Mouse (Mus musculus): ENCODE data around the gene Dkkl1. TPM values are rescaled to one million over a fixed set of nuclear protein-coding genes. Genes with fewer than 3 reads are reported as not detected.

The Dkkl1 gene
- polyA plus RNA-seq, 1 experiment from 2014 or later: 3.1 TPM

GRCm38 (mm10) chr7:45162551-45162950, 49.4 kb downstream of the Dkkl1 start:
- peaks cover 50% of the 10 kb centered on the region for H3K27me3 ChIP-seq (ENCODE audit: control insufficient read depth, insufficient read depth, low read length)
- no peak for ATAC-seq (ENCODE audit: insufficient read depth, low FRiP score, low TSS enrichment)
- peak overlapping the region; percentile 63 for H3K4me2 ChIP-seq (ENCODE audit: low read depth)
- WGBS: 22% methylated on average over 6 of the region's 6 CpGs
- DNase-seq (ENCODE audit: low spot score): no peak
- no peak overlapping the region for H3K27ac ChIP-seq (ENCODE audit: low read depth, low read length)
- peaks cover 9% of the 10 kb centered on the region for H3K4me1 ChIP-seq (ENCODE audit: control insufficient read depth, insufficient read depth, low read length)
- 0 out of 2 replicates have a peak, but pooled peaks cover 3% of the 10 kb centered on the region for H3K36me3 ChIP-seq (ENCODE audit: control insufficient read depth, insufficient read depth, low read length)
- H3K4me3 ChIP-seq (ENCODE audit: low read depth, low read length): peak overlapping the region; percentile 23
- no peaks in the 10 kb centered on the region for H3K9me3 ChIP-seq (ENCODE audit: control insufficient read depth, low read length)
- no peak overlapping the region for H3K9ac ChIP-seq (ENCODE audit: low read length)

- 6% methylated on average over 35 of the region's 35 CpGs for WGBS
- Histone ChIP-seq H3K36me3 (ENCODE audit: control insufficient read depth, insufficient read depth, low read length) (0 out of 2 replicates have a peak, but pooled peaks cover 3% of the 10 kb centered on the region), H3K4me1 (ENCODE audit: control insufficient read depth, insufficient read depth, low read length) (peaks cover 9% of the 10 kb centered on the region), H3K9me3 (ENCODE audit: control insufficient read depth, low read length) (no peaks in the 10 kb centered on the region), H3K9ac (ENCODE audit: low read length) (no peak overlapping the region), H3K27ac (ENCODE audit: low read depth, low read length) (no peak overlapping the region), H3K27me3 (ENCODE audit: control insufficient read depth, insufficient read depth, low read length) (peaks cover 44% of the 10 kb centered on the region), H3K4me3 (ENCODE audit: low read depth, low read length) (peak overlapping the region; percentile 23), H3K4me2 (ENCODE audit: low read depth) (peak overlapping the region; percentile 63)
- DNase-seq (ENCODE audit: low spot score) (peak; percentile 88), ATAC-seq (ENCODE audit: insufficient read depth, low FRiP score, low TSS enrichment) (peak; percentile 77)
Measured at GRCm38 (mm10) chr7:45161612-45162473, 50.1 kb downstream of the Dkkl1 start.

GRCm38 (mm10) chr7:45160866-45161265, 51.1 kb downstream of the Dkkl1 start:
- Histone ChIP-seq H3K4me3 (ENCODE audit: low read depth, low read length) (no peak overlapping the region), H3K27ac (ENCODE audit: low read depth, low read length) (no peak overlapping the region), H3K9me3 (ENCODE audit: control insufficient read depth, low read length) (no peaks in the 10 kb centered on the region), H3K27me3 (ENCODE audit: control insufficient read depth, insufficient read depth, low read length) (peaks cover 35% of the 10 kb centered on the region), H3K9ac (ENCODE audit: low read length) (no peak overlapping the region), H3K4me2 (ENCODE audit: low read depth) (no peak overlapping the region), H3K4me1 (ENCODE audit: control insufficient read depth, insufficient read depth, low read length) (peaks cover 9% of the 10 kb centered on the region), H3K36me3 (ENCODE audit: control insufficient read depth, insufficient read depth, low read length) (0 out of 2 replicates have a peak, but pooled peaks cover 3% of the 10 kb centered on the region)
- WGBS: 98% methylated on average over 3 of the region's 3 CpGs
- DNase-seq (ENCODE audit: low spot score): no peak
- ATAC-seq (ENCODE audit: insufficient read depth, low FRiP score, low TSS enrichment): no peak

- H3K36me3 ChIP-seq (ENCODE audit: control insufficient read depth, insufficient read depth, low read length): 0 out of 2 replicates have a peak, but pooled peaks cover 3% of the 10 kb centered on the region
- no peak overlapping the region for H3K27ac ChIP-seq (ENCODE audit: low read depth, low read length)
- H3K4me2 ChIP-seq (ENCODE audit: low read depth): no peak overlapping the region
- ATAC-seq (ENCODE audit: insufficient read depth, low FRiP score, low TSS enrichment) (no peak), DNase-seq (ENCODE audit: low spot score) (no peak)
- WGBS: 95% methylated on average over 6 of the region's 6 CpGs
- no peak overlapping the region for H3K9ac ChIP-seq (ENCODE audit: low read length)
- peaks cover 30% of the 10 kb centered on the region for H3K27me3 ChIP-seq (ENCODE audit: control insufficient read depth, insufficient read depth, low read length)
- H3K4me1 ChIP-seq (ENCODE audit: control insufficient read depth, insufficient read depth, low read length): peaks cover 9% of the 10 kb centered on the region
- H3K4me3 ChIP-seq (ENCODE audit: low read depth, low read length): no peak overlapping the region
- H3K9me3 ChIP-seq (ENCODE audit: control insufficient read depth, low read length): no peaks in the 10 kb centered on the region
Measured at GRCm38 (mm10) chr7:45160316-45160800, 51.6 kb downstream of the Dkkl1 start.

GRCm38 (mm10) chr7:45158991-45159390, 53.0 kb downstream of the Dkkl1 start:
- 92% methylated on average over 6 of the region's 6 CpGs for WGBS
- Histone ChIP-seq H3K4me2 (ENCODE audit: low read depth) (no peak overlapping the region), H3K27me3 (ENCODE audit: control insufficient read depth, insufficient read depth, low read length) (peaks cover 16% of the 10 kb centered on the region), H3K9ac (ENCODE audit: low read length) (no peak overlapping the region), H3K4me3 (ENCODE audit: low read depth, low read length) (no peak overlapping the region), H3K9me3 (ENCODE audit: control insufficient read depth, low read length) (no peaks in the 10 kb centered on the region), H3K36me3 (ENCODE audit: control insufficient read depth, insufficient read depth, low read length) (0 out of 2 replicates have a peak, but pooled peaks cover 3% of the 10 kb centered on the region), H3K4me1 (ENCODE audit: control insufficient read depth, insufficient read depth, low read length) (peaks cover 9% of the 10 kb centered on the region), H3K27ac (ENCODE audit: low read depth, low read length) (no peak overlapping the region)
- no peak for ATAC-seq (ENCODE audit: insufficient read depth, low FRiP score, low TSS enrichment)
- DNase-seq (ENCODE audit: low spot score): no peak

Small RNA genes within 50 kb of the gene (microRNA-seq; reads per million reads assigned to microRNA genes)
- not detected for gene Mir7055

Other genes starting within 250 kb of the Dkkl1 start
- 22.0 and 25.2 TPM in 2 replicates for gene Cpt1c, start 237.3 kb downstream of the Dkkl1 start, polyA plus RNA-seq (2014; fragmentation: Nextera tagmentation; extraction: Ambion mirVana)
- 304 and 319 TPM in 2 replicates for gene Prmt1, start 225.6 kb downstream of the Dkkl1 start, polyA plus RNA-seq (2014; fragmentation: Nextera tagmentation; extraction: Ambion mirVana)
- 67.1 and 72.3 TPM in 2 replicates for gene Irf3, start 214.5 kb downstream of the Dkkl1 start, polyA plus RNA-seq (2014; fragmentation: Nextera tagmentation; extraction: Ambion mirVana)
- gene Bcl2l12, start 213.4 kb downstream of the Dkkl1 start, polyA plus RNA-seq (2014; fragmentation: Nextera tagmentation; extraction: Ambion mirVana): 51.6 and 52.9 TPM in 2 replicates
- gene Scaf1, start 195.8 kb downstream of the Dkkl1 start, polyA plus RNA-seq (2014; fragmentation: Nextera tagmentation; extraction: Ambion mirVana): 54.7 and 57.6 TPM in 2 replicates
- gene Rras, start 194.2 kb downstream of the Dkkl1 start, polyA plus RNA-seq (2014; fragmentation: Nextera tagmentation; extraction: Ambion mirVana): 17.7 and 20.0 TPM in 2 replicates
- 12.9 and 13.2 TPM in 2 replicates for gene Prr12, start 159.3 kb downstream of the Dkkl1 start, polyA plus RNA-seq (2014; fragmentation: Nextera tagmentation; extraction: Ambion mirVana)
- 59.3 and 65.1 TPM in 2 replicates for gene Nosip, start 149.7 kb downstream of the Dkkl1 start, polyA plus RNA-seq (2014; fragmentation: Nextera tagmentation; extraction: Ambion mirVana)
- 14.8 and 16.2 TPM in 2 replicates for gene Prrg2, start 149.5 kb downstream of the Dkkl1 start, polyA plus RNA-seq (2014; fragmentation: Nextera tagmentation; extraction: Ambion mirVana)
- 142 and 151 TPM in 2 replicates for gene Rcn3, start 119.9 kb downstream of the Dkkl1 start, polyA plus RNA-seq (2014; fragmentation: Nextera tagmentation; extraction: Ambion mirVana)
- gene Fcgrt, start 108.3 kb downstream of the Dkkl1 start, polyA plus RNA-seq (2014; fragmentation: Nextera tagmentation; extraction: Ambion mirVana): 11.3 and 12.8 TPM in 2 replicates
- gene Rps11, start 87.7 kb downstream of the Dkkl1 start, polyA plus RNA-seq (2014; fragmentation: Nextera tagmentation; extraction: Ambion mirVana): 1,454 and 1,462 TPM in 2 replicates
- gene Rpl13a, start 83.4 kb downstream of the Dkkl1 start, polyA plus RNA-seq (2014; fragmentation: Nextera tagmentation; extraction: Ambion mirVana): 1,071 and 1,190 TPM in 2 replicates
- gene Gm45713, start 75.9 kb downstream of the Dkkl1 start, polyA plus RNA-seq (2014; fragmentation: Nextera tagmentation; extraction: Ambion mirVana): 0.21 and 0.30 TPM in 2 replicates
- gene Flt3l, start 75.7 kb downstream of the Dkkl1 start, polyA plus RNA-seq (2014; fragmentation: Nextera tagmentation; extraction: Ambion mirVana): 0.76 and 0.85 TPM in 2 replicates
- gene Pih1d1, start 57.8 kb downstream of the Dkkl1 start, polyA plus RNA-seq (2014; fragmentation: Nextera tagmentation; extraction: Ambion mirVana): 98.4 and 108 TPM in 2 replicates
- gene Aldh16a1, start 57.6 kb downstream of the Dkkl1 start, polyA plus RNA-seq (2014; fragmentation: Nextera tagmentation; extraction: Ambion mirVana): 34.2 and 37.6 TPM in 2 replicates
- 2.3 and 3.6 TPM in 2 replicates for gene Slc17a7, start 48.2 kb downstream of the Dkkl1 start, polyA plus RNA-seq (2014; fragmentation: Nextera tagmentation; extraction: Ambion mirVana)
- not detected in 2 replicates for gene Gfy, start 32.6 kb downstream of the Dkkl1 start, polyA plus RNA-seq (2014; fragmentation: Nextera tagmentation; extraction: Ambion mirVana)
- not detected in 2 replicates for gene Pth2, start 31.2 kb downstream of the Dkkl1 start, polyA plus RNA-seq (2014; fragmentation: Nextera tagmentation; extraction: Ambion mirVana)
- 0.27 and 0.47 TPM in 2 replicates for gene Ccdc155, start 7.3 kb downstream of the Dkkl1 start, polyA plus RNA-seq (2014; fragmentation: Nextera tagmentation; extraction: Ambion mirVana)
- gene Tead2, start 3.6 kb upstream of the Dkkl1 start, polyA plus RNA-seq (2014; fragmentation: Nextera tagmentation; extraction: Ambion mirVana): 247 and 252 TPM in 2 replicates
- gene Cd37, start 27.0 kb upstream of the Dkkl1 start, polyA plus RNA-seq (2014; fragmentation: Nextera tagmentation; extraction: Ambion mirVana): 0.74 and 0.76 TPM in 2 replicates
- gene Slc6a16, start 28.9 kb upstream of the Dkkl1 start, polyA plus RNA-seq (2014; fragmentation: Nextera tagmentation; extraction: Ambion mirVana): 0.11 TPM in 1 of 2 replicates, not detected in the other
- gene Slc6a21, start 65.4 kb upstream of the Dkkl1 start, polyA plus RNA-seq (2014; fragmentation: Nextera tagmentation; extraction: Ambion mirVana): not detected in 2 replicates
- gene Trpm4, start 121.6 kb upstream of the Dkkl1 start, polyA plus RNA-seq (2014; fragmentation: Nextera tagmentation; extraction: Ambion mirVana): 6.5 and 8.6 TPM in 2 replicates
- gene Hrc, start 123.1 kb upstream of the Dkkl1 start, polyA plus RNA-seq (2014; fragmentation: Nextera tagmentation; extraction: Ambion mirVana): 0.87 and 1.1 TPM in 2 replicates
- 11.9 and 12.1 TPM in 2 replicates for gene Ppfia3, start 154.9 kb upstream of the Dkkl1 start, polyA plus RNA-seq (2014; fragmentation: Nextera tagmentation; extraction: Ambion mirVana)
- gene Lin7b, start 158.4 kb upstream of the Dkkl1 start, polyA plus RNA-seq (2014; fragmentation: Nextera tagmentation; extraction: Ambion mirVana): 1.6 and 3.4 TPM in 2 replicates
- gene Snrnp70, start 183.6 kb upstream of the Dkkl1 start, polyA plus RNA-seq (2014; fragmentation: Nextera tagmentation; extraction: Ambion mirVana): 66.4 and 74.1 TPM in 2 replicates
- 0.20 TPM in 1 of 2 replicates, not detected in the other for gene Kcna7, start 193.5 kb upstream of the Dkkl1 start, polyA plus RNA-seq (2014; fragmentation: Nextera tagmentation; extraction: Ambion mirVana)
- 1.2 and 1.6 TPM in 2 replicates for gene Ntf5, start 201.5 kb upstream of the Dkkl1 start, polyA plus RNA-seq (2014; fragmentation: Nextera tagmentation; extraction: Ambion mirVana)
- not detected in 2 replicates for gene Lhb, start 208.7 kb upstream of the Dkkl1 start, polyA plus RNA-seq (2014; fragmentation: Nextera tagmentation; extraction: Ambion mirVana)
- gene Gys1, start 222.7 kb upstream of the Dkkl1 start, polyA plus RNA-seq (2014; fragmentation: Nextera tagmentation; extraction: Ambion mirVana): 32.8 and 37.2 TPM in 2 replicates
- gene Ruvbl2, start 225.9 kb upstream of the Dkkl1 start, polyA plus RNA-seq (2014; fragmentation: Nextera tagmentation; extraction: Ambion mirVana): 165 and 172 TPM in 2 replicates
- 5,316 and 5,449 TPM in 2 replicates for gene Ftl1, start 247.7 kb upstream of the Dkkl1 start, polyA plus RNA-seq (2014; fragmentation: Nextera tagmentation; extraction: Ambion mirVana)